9 mouse cellular contexts compared by ENCODE assay signal in genomic region chr7:125469937-125470336, GRCm38 (mm10). TPM values are rescaled to one million over a fixed set of nuclear protein-coding genes. Genes with fewer than 3 reads are reported as not detected.
DNase-seq lines count a peak whose midpoint lies in the region; ATAC-seq lines count a peak whose summit lies in the region.
"Had no signal": no experiment of that assay in that cellular context is flagged by ENCODE, and none has a peak within 500 bp of the region (broad histone marks: within the 10 kb centered on the region; RNA-seq: fewer than 3 reads in every experiment).

No protein-coding gene starts in this region.

- peak; percentile 74 for DNase-seq in forebrain, embryonic 11.5 days (ENCODE audit: low spot score)
- peak; percentile 47 for DNase-seq in cerebellum, adult 11-12 months
- DNase-seq in frontal cortex, postnatal 36 days (ENCODE audit: low spot score in 2 of 2): peak; percentile 51 to 61
- DNase-seq in intestine, embryonic 14.5 days (ENCODE audit: low spot score): peak; percentile 83
- peak; percentile 77 for DNase-seq in limb, embryonic 11.5 days (ENCODE audit: low spot score)
- peak; percentile 81 for DNase-seq in naive thymus-derived CD4-positive, alpha-beta T cell, adult 2 months (ENCODE audit: low read depth)
- peak; percentile 57 to 75 for DNase-seq in spleen, postnatal 14 days (ENCODE audit: low spot score in 2 of 2)

- H3K9ac ChIP-seq in forebrain, embryonic 11.5 days (ENCODE audit: low read length): no peak overlapping the region
- H3K9ac ChIP-seq in forebrain, embryonic 15.5 days (replicated peaks): no peak overlapping the region
- no peak overlapping the region for H3K9ac ChIP-seq in intestine, embryonic 14.5 days (ENCODE audit: low read length)
- H3K9ac ChIP-seq in limb, embryonic 11.5 days (ENCODE audit: low read length): no peak overlapping the region

- 27% methylated on average over 5 of the region's 5 CpGs for WGBS in forebrain, embryonic 11.5 days
- 33% methylated on average over 5 of the region's 5 CpGs for WGBS in forebrain, embryonic 15.5 days
- 26% methylated on average over 5 of the region's 5 CpGs for WGBS in intestine, embryonic 14.5 days
- 42% methylated on average over 5 of the region's 5 CpGs for WGBS in limb, embryonic 11.5 days

- no peak overlapping the region for H3K4me2 ChIP-seq in forebrain, embryonic 11.5 days (ENCODE audit: low read depth, low read length, severe bottlenecking)
- no peak overlapping the region for H3K4me2 ChIP-seq in forebrain, embryonic 15.5 days (replicated peaks)
- H3K4me2 ChIP-seq in intestine, embryonic 14.5 days (ENCODE audit: low read length): no peak overlapping the region
- H3K4me2 ChIP-seq in limb, embryonic 11.5 days (ENCODE audit: low read depth, severe bottlenecking): no peak overlapping the region

- peaks cover 3% of the 10 kb centered on the region for H3K36me3 ChIP-seq in forebrain, embryonic 11.5 days (ENCODE audit: control insufficient read depth, insufficient read depth, low read length)
- H3K36me3 ChIP-seq in forebrain, embryonic 15.5 days: peaks cover 40% of the 10 kb centered on the region
- peaks cover 59% of the 10 kb centered on the region for H3K36me3 ChIP-seq in intestine, embryonic 14.5 days (ENCODE audit: control insufficient read depth, insufficient read depth, low read length)
- peaks cover 13% of the 10 kb centered on the region; the same call in 1 of the 2 replicates for H3K36me3 ChIP-seq in limb, embryonic 11.5 days (ENCODE audit: control insufficient read depth, insufficient read depth, low read length)

- no peak for ATAC-seq in forebrain, embryonic 11.5 days (replicated peaks; ENCODE audit: low FRiP score)
- ATAC-seq in forebrain, embryonic 15.5 days (replicated peaks): no peak
- ATAC-seq in intestine, embryonic 14.5 days (replicated peaks; ENCODE audit: low FRiP score, low TSS enrichment, low read depth): peak; percentile 44; the same call in 1 of the 2 replicates
- no peak for ATAC-seq in limb, embryonic 11.5 days (ENCODE audit: insufficient number of reproducible peaks, low FRiP score, low TSS enrichment, low read depth)

- H3K4me3 ChIP-seq in forebrain, embryonic 11.5 days (ENCODE audit: low read depth, low read length): no peak overlapping the region
- no peak overlapping the region for H3K4me3 ChIP-seq in forebrain, embryonic 15.5 days
- H3K4me3 ChIP-seq in intestine, embryonic 14.5 days (ENCODE audit: low read depth, low read length): no peak overlapping the region
- no peak overlapping the region for H3K4me3 ChIP-seq in limb, embryonic 11.5 days (ENCODE audit: low read depth, low read length)
- H3K4me3 ChIP-seq: megakaryocyte, embryonic 14.5 days had no signal

- H3K27me3 ChIP-seq in forebrain, embryonic 11.5 days (ENCODE audit: control insufficient read depth, insufficient read depth, low read length): no peaks in the 10 kb centered on the region
- H3K27me3 ChIP-seq in forebrain, embryonic 15.5 days: no peaks in the 10 kb centered on the region
- H3K27me3 ChIP-seq in intestine, embryonic 14.5 days (replicated peaks; ENCODE audit: control insufficient read depth, insufficient read depth, low read length): no peaks in the 10 kb centered on the region
- no peaks in the 10 kb centered on the region for H3K27me3 ChIP-seq in limb, embryonic 11.5 days (ENCODE audit: control insufficient read depth, insufficient read depth, low read length)
- H3K27me3 ChIP-seq: megakaryocyte, embryonic 14.5 days had no signal

- no peak overlapping the region for H3K27ac ChIP-seq in forebrain, embryonic 11.5 days (ENCODE audit: low read depth, low read length)
- H3K27ac ChIP-seq in forebrain, embryonic 15.5 days (replicated peaks): no peak overlapping the region
- no peak overlapping the region for H3K27ac ChIP-seq in intestine, embryonic 14.5 days (ENCODE audit: low read depth)
- H3K27ac ChIP-seq in limb, embryonic 11.5 days (replicated peaks; ENCODE audit: low read depth, low read length): no peak overlapping the region

- H3K4me1 ChIP-seq in forebrain, embryonic 11.5 days (replicated peaks; ENCODE audit: control insufficient read depth, insufficient read depth, low read length): no peaks in the 10 kb centered on the region
- H3K4me1 ChIP-seq in forebrain, embryonic 15.5 days: peaks cover 6% of the 10 kb centered on the region
- peaks cover 8% of the 10 kb centered on the region for H3K4me1 ChIP-seq in intestine, embryonic 14.5 days (replicated peaks; ENCODE audit: control insufficient read depth, insufficient read depth, low read length)
- no peaks in the 10 kb centered on the region for H3K4me1 ChIP-seq in limb, embryonic 11.5 days (ENCODE audit: control insufficient read depth, insufficient read depth, low read length)

- H3K9me3 ChIP-seq in forebrain, embryonic 11.5 days (ENCODE audit: control insufficient read depth, low read length): no peaks in the 10 kb centered on the region
- no peaks in the 10 kb centered on the region for H3K9me3 ChIP-seq in forebrain, embryonic 15.5 days
- H3K9me3 ChIP-seq in intestine, embryonic 14.5 days (ENCODE audit: control insufficient read depth, low read length): no peaks in the 10 kb centered on the region
- no peaks in the 10 kb centered on the region for H3K9me3 ChIP-seq in limb, embryonic 11.5 days (ENCODE audit: control insufficient read depth, low read length)
- H3K9me3 ChIP-seq: megakaryocyte, embryonic 14.5 days had no signal

RNA-seq across cellular contexts. Expression of gene Nsmce1, which starts 21.5 kb away (rescaled TPM):
- 115 and 116 TPM in 2 replicates for polyA plus RNA-seq in forebrain, embryonic 11.5 days (2014; fragmentation: Nextera tagmentation; extraction: Ambion mirVana)
- polyA plus RNA-seq in forebrain, embryonic 15.5 days (2015; fragmentation: Nextera tagmentation; extraction: Ambion mirVana): 119 and 128 TPM in 2 replicates
- 128 and 130 TPM in 2 replicates for polyA plus RNA-seq in intestine, embryonic 14.5 days (2014; fragmentation: Nextera tagmentation; extraction: Ambion mirVana)
- polyA plus RNA-seq in limb, embryonic 11.5 days (2014; fragmentation: Nextera tagmentation; extraction: Ambion mirVana): 124 and 127 TPM in 2 replicates

RNA-seq across cellular contexts. Expression of gene Kdm8, which starts 25.5 kb away (rescaled TPM):
- polyA plus RNA-seq in forebrain, embryonic 11.5 days (2014; fragmentation: Nextera tagmentation; extraction: Ambion mirVana): 11.4 and 12.9 TPM in 2 replicates
- polyA plus RNA-seq in forebrain, embryonic 15.5 days (2015; fragmentation: Nextera tagmentation; extraction: Ambion mirVana): 5.0 and 6.3 TPM in 2 replicates
- polyA plus RNA-seq in intestine, embryonic 14.5 days (2014; fragmentation: Nextera tagmentation; extraction: Ambion mirVana): 9.9 and 13.0 TPM in 2 replicates
- 15.2 and 16.0 TPM in 2 replicates for polyA plus RNA-seq in limb, embryonic 11.5 days (2014; fragmentation: Nextera tagmentation; extraction: Ambion mirVana)
